Mouse (Mus musculus): Measurements from ENCODE around the gene Retreg2. TPM values are rescaled to one million over a fixed set of nuclear protein-coding genes. Genes with fewer than 3 reads are reported as not detected.
A peak's percentile ranks its signal among the peaks of the same experiment; 100 is the strongest.

Gene Retreg2
- 47.7 and 51.8 TPM in 2 replicates for polyA plus RNA-seq (2014; fragmentation: Nextera tagmentation; extraction: Ambion mirVana)

DNA sequence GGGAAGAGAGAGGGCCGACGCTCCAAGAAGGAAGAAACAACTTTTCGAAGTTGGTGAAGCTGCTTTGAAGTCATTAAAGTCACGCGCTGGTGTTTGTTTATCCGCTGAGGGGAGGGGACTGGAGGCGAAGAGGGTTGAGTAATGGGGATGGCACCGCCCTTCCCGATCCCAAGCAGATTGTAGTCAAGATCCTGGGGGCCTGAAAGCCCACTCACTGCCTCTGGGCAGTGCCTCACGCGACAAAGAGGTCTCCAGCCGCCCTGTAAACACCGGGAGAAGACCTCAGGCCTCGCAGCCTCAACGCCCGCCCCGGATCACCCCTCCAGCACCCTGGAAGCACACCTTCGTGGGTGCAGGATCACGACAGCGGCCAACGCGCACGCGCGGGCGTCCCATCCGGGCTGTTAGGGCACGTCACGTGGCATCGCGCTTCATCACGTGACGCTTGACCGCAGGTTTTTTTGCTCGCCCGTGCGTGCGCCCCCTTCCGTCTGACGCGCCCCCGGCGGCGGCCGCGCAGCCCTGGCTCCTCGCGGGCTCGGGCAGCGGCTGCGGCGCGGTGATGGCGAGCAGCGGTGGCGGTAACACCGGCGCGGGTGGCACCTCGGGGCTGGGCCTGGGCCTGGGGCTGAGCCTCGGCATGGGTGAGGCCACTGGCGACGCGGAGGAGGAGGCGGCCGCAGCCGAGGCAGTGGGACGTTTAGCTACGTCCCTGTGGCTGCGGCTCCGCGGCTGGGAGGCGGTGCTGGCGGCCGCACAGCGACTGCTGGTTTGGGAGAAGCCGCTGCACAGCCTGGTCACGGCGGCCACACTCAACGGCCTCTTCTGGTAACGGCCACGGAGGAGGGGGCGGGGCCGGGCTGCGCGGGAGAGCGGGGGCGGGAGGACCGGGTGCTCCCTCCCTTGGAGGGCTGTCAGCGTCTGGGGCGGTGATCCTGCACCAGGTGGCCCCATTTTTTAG, at the start of gene Retreg2, which contains the start of gene Cnppd1:
TSS of gene Retreg2 (plus strand) at position 478 of the 961 bp plus-strand sequence.
TSS of gene Cnppd1 (minus strand) at position 411 of the 961 bp plus-strand sequence.
- under 1% methylated on average over 90 of the region's 91 CpGs for WGBS
- H3K4me3 ChIP-seq (ENCODE audit: low read depth, low read length), result peak within 1 kb of the TSS; percentile 61
- ATAC-seq (ENCODE audit: insufficient number of reproducible peaks, insufficient read depth, low FRiP score, low read depth), result peak; percentile 86
- H3K4me1 ChIP-seq (ENCODE audit: control insufficient read depth, insufficient read depth, low read length), result peaks cover 16% of the 10 kb centered on the region; the same call in 1 of the 2 replicates
- H3K36me3 ChIP-seq (ENCODE audit: control insufficient read depth, insufficient read depth, low read length), result peaks cover 50% of the 10 kb centered on the region
- H3K9ac ChIP-seq (replicated peaks; ENCODE audit: low read depth, low read length), result peak within 1 kb of the TSS; percentile 67
- H3K9me3 ChIP-seq (ENCODE audit: control insufficient read depth, low read depth, low read length), result no peaks in the 10 kb centered on the region
- H3K4me2 ChIP-seq (replicated peaks; ENCODE audit: low read depth, low read length), result peak within 1 kb of the TSS; percentile 80
- H3K27ac ChIP-seq (ENCODE audit: low read length), result peak within 1 kb of the TSS; percentile 94
- no peaks in the 10 kb centered on the region for H3K27me3 ChIP-seq (ENCODE audit: control insufficient read depth, insufficient read depth, low read length)

DNA sequence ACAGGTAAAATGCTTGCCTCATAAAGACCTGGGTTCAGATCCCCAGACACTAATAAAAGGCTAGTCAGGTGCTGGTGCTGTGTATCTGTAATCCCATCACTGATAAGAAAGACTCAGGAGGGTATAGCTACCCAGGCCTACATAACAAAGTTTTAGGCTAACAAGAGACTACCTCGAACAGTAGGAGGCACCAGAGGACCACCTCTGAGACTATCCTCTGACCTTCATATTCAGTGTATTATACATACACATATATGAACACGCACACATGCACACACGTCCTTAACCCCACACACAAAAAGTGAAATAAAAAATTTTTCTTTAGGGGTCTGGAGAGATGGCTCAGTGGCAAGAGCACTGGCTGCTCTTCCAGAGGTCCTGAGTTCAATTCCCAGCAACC, 20.4 kb upstream of the Retreg2 start:
- Histone ChIP-seq H3K9ac (replicated peaks; ENCODE audit: low read depth, low read length) (no peak overlapping the region), H3K4me2 (replicated peaks; ENCODE audit: low read depth, low read length) (no peak overlapping the region), H3K27me3 (ENCODE audit: control insufficient read depth, insufficient read depth, low read length) (no peaks in the 10 kb centered on the region), H3K27ac (ENCODE audit: low read length) (no peak overlapping the region), H3K4me3 (ENCODE audit: low read depth, low read length) (no peak overlapping the region), H3K36me3 (ENCODE audit: control insufficient read depth, insufficient read depth, low read length) (no peaks in the 10 kb centered on the region), H3K9me3 (ENCODE audit: control insufficient read depth, low read depth, low read length) (no peaks in the 10 kb centered on the region), H3K4me1 (ENCODE audit: control insufficient read depth, insufficient read depth, low read length) (peaks cover 6% of the 10 kb centered on the region; the same call in 1 of the 2 replicates)
- no peak for ATAC-seq (ENCODE audit: insufficient number of reproducible peaks, insufficient read depth, low FRiP score, low read depth)
- 76% methylated on average over 3 of the region's 3 CpGs for WGBS

DNA sequence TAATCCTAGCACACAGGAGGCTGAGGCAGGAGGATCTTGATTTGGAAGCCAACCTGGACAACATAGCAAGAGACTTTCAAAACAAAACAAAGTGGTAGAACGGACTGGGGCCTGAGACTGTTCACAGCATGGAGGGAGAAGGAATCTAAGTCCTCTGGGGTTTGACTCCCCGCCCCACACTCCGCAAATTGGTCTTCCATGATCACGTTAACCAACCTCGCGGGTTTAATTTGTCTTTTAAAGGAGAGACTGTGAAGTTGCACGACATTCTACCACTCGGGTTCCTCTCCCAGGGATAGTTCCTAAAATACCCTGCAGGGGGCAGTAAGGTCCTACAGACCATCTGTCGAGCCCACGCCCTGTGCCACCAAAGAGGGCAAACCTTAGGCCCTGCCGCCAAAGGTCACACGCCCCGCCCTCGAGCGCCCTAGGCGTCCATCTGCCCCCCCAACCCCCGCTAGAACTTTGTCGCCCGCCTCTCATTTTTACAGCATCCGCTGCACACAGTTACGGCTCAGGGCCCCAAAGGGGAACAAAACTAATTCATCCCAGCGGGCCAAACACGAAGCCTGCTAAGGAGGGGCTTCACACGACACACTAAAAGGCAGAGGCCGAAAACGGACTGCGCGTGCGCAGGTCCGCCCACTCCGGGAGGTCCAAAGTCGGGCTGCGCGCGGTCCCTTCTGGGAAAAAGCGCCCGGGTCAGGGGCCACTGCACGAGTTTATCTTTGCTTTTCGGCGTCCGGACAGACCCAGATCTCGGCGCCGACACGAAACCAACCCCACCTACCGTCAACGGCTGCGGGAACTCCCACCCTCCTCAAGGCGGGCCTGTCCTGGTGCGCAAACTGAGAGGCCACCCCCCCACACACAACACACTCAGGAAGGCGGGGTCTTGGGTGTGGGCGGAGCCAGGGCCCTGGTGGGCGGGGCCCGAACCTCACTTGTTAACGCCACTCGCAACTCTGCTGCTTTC, 17.9 kb upstream of the Retreg2 start, which contains the start of gene Nhej1:
TSS of gene Nhej1 (minus strand) at position 855 of the 976 bp plus-strand sequence.
- Histone ChIP-seq H3K4me3 (ENCODE audit: low read depth, low read length) (peak within 1 kb of the TSS; percentile 27), H3K4me2 (replicated peaks; ENCODE audit: low read depth, low read length) (peak within 1 kb of the TSS; percentile 46), H3K27me3 (ENCODE audit: control insufficient read depth, insufficient read depth, low read length) (no peaks in the 10 kb centered on the region), H3K4me1 (ENCODE audit: control insufficient read depth, insufficient read depth, low read length) (peaks cover 6% of the 10 kb centered on the region; the same call in 1 of the 2 replicates), H3K27ac (ENCODE audit: low read length) (peak within 1 kb of the TSS; percentile 94), H3K9me3 (ENCODE audit: control insufficient read depth, low read depth, low read length) (no peaks in the 10 kb centered on the region), H3K9ac (replicated peaks; ENCODE audit: low read depth, low read length) (peak within 1 kb of the TSS; percentile 33; the same call in 1 of the 2 replicates), H3K36me3 (ENCODE audit: control insufficient read depth, insufficient read depth, low read length) (no peaks in the 10 kb centered on the region)
- ATAC-seq (ENCODE audit: insufficient number of reproducible peaks, insufficient read depth, low FRiP score, low read depth), result peak; percentile 95
- WGBS, result 1% methylated on average over 56 of the region's 56 CpGs

DNA sequence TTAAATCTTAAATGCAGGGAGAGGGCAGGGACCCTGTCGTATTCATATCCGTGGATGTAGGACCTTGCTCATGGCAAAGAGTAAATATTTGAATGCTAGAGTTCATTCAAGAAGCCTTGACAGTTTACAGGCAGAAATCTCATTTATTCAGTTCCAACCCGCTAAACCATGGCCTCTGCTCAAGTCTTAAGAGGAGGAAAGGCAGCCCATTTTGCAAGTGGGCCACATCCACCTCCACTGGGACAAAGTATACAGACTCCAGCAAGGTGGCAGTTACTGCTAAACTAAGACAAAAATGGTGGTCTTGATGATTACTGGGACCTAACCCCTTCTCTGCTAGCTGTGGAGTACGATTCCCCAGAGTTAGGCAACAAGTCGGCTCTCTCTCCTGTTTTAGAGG, 17.2 kb upstream of the Retreg2 start:
- Histone ChIP-seq H3K9ac (replicated peaks; ENCODE audit: low read depth, low read length) (no peak overlapping the region), H3K27me3 (ENCODE audit: control insufficient read depth, insufficient read depth, low read length) (no peaks in the 10 kb centered on the region), H3K4me3 (ENCODE audit: low read depth, low read length) (peak overlapping the region; percentile 27), H3K36me3 (ENCODE audit: control insufficient read depth, insufficient read depth, low read length) (no peaks in the 10 kb centered on the region), H3K27ac (ENCODE audit: low read length) (peak overlapping the region; percentile 94), H3K9me3 (ENCODE audit: control insufficient read depth, low read depth, low read length) (no peaks in the 10 kb centered on the region), H3K4me2 (replicated peaks; ENCODE audit: low read depth, low read length) (peak overlapping the region; percentile 41), H3K4me1 (ENCODE audit: control insufficient read depth, insufficient read depth, low read length) (peaks cover 6% of the 10 kb centered on the region; the same call in 1 of the 2 replicates)
- 27% methylated on average over 5 of the region's 5 CpGs for WGBS
- ATAC-seq (ENCODE audit: insufficient number of reproducible peaks, insufficient read depth, low FRiP score, low read depth), result no peak

DNA sequence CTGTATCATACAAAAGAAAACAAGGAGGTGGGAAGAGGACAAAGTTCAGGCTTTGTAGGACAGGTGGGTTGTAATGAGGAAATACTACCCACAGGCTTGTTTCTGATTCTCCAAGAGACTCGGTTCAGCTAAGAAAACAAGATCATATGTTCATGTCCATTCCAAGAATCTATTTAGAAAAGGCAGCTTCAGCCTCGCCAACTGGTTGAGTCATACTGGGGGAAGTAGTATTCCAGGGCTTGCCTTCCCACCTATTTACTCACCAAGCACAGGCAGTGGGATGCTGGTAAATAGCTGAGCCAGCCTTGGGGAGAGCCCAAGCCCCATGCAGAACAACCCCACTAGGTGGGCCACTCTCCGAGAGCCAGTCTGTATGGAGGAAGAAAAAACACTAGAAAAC, 13.9 kb upstream of the Retreg2 start:
- Histone ChIP-seq H3K27ac (ENCODE audit: low read length) (no peak overlapping the region), H3K27me3 (ENCODE audit: control insufficient read depth, insufficient read depth, low read length) (no peaks in the 10 kb centered on the region), H3K9ac (replicated peaks; ENCODE audit: low read depth, low read length) (no peak overlapping the region), H3K4me3 (ENCODE audit: low read depth, low read length) (no peak overlapping the region), H3K9me3 (ENCODE audit: control insufficient read depth, low read depth, low read length) (no peaks in the 10 kb centered on the region), H3K4me1 (ENCODE audit: control insufficient read depth, insufficient read depth, low read length) (peaks cover 6% of the 10 kb centered on the region; the same call in 1 of the 2 replicates), H3K36me3 (ENCODE audit: control insufficient read depth, insufficient read depth, low read length) (no peaks in the 10 kb centered on the region), H3K4me2 (replicated peaks; ENCODE audit: low read depth, low read length) (no peak overlapping the region)
- ATAC-seq (ENCODE audit: insufficient number of reproducible peaks, insufficient read depth, low FRiP score, low read depth), result no peak
- WGBS, result 74% methylated on average over 3 of the region's 3 CpGs

DNA sequence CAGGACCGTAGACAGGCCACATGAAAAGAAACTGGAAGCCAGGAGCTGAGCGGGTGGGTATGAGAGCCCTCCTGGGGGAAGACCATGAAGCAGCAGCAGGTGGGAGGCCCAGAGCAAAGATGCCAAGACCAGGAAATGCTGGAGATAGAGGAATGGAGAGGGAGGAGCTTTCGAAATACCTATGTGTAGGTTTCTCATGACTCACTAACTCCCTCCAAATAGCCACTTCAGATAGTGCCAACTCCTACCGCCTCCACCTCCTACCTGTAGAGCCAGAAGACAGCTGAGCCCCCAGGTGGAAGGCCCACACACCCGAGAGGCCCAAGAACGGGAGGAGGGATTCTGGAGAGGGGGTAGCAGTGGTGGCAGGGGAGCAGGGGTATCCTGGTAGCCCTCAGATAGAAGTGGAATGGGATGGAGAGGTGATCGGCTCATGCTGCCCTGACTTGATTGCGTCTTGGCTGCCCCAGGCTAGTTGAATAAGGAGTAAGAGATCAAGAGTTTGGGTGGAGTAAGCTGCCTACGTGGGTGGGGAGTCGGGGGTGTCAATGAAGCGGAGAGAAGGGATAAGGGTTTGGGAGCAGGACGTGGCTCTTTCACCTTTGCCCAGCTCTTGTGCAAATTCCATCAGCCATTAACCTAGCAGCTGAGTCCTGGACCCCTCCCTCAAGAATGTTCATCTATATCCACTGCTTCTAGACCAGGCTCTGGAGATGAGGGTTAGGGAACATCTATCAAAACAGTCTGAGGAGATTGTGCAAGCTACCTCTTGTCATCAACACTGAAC, 9.0 kb upstream of the Retreg2 start, which contains the start of gene Slc23a3:
TSS of gene Slc23a3 (minus strand) at position 470 of the 787 bp plus-strand sequence.
- H3K4me1 ChIP-seq (ENCODE audit: control insufficient read depth, insufficient read depth, low read length), result no peaks in the 10 kb centered on the region
- H3K4me3 ChIP-seq (ENCODE audit: low read depth, low read length), result no peak within 1 kb of the TSS
- 49% methylated on average over 12 of the region's 12 CpGs for WGBS
- H3K27me3 ChIP-seq (ENCODE audit: control insufficient read depth, insufficient read depth, low read length), result no peaks in the 10 kb centered on the region
- no peak within 1 kb of the TSS for H3K9ac ChIP-seq (replicated peaks; ENCODE audit: low read depth, low read length)
- H3K9me3 ChIP-seq (ENCODE audit: control insufficient read depth, low read depth, low read length), result no peaks in the 10 kb centered on the region
- H3K36me3 ChIP-seq (ENCODE audit: control insufficient read depth, insufficient read depth, low read length), result peaks cover 24% of the 10 kb centered on the region; the same call in 1 of the 2 replicates
- ATAC-seq (ENCODE audit: insufficient number of reproducible peaks, insufficient read depth, low FRiP score, low read depth), result no peak; the same call in 1 of the 2 replicates
- H3K27ac ChIP-seq (ENCODE audit: low read length), result no peak within 1 kb of the TSS
- no peak within 1 kb of the TSS for H3K4me2 ChIP-seq (replicated peaks; ENCODE audit: low read depth, low read length)

DNA sequence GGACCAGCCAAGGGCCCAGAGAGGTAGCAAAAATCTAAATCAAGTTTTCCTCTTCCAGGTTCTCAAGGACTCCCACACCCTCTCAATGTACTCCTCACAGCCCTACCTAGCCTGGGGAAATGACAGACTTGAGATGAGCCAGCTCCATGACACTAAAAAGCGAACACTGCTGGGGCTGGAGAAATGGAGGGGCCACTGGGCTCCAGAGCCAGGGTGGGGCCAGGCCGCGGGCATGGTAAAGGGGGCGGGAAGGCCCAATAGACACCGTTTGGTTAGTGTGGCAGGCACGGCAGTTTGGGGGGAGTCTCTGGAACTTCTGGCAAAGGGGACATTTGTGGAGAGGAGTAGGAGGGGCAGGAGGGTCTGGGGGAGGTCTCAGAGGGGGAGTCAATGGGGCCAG, 6.3 kb upstream of the Retreg2 start:
- H3K4me3 ChIP-seq (ENCODE audit: low read depth, low read length), result no peak overlapping the region
- 60% methylated on average over 6 of the region's 6 CpGs for WGBS
- no peak for ATAC-seq (ENCODE audit: insufficient number of reproducible peaks, insufficient read depth, low FRiP score, low read depth)

More for the DNA sequence above, 6.3 kb upstream of the Retreg2 start:
- no peak overlapping the region for H3K9ac ChIP-seq (replicated peaks; ENCODE audit: low read depth, low read length)
- no peaks in the 10 kb centered on the region for H3K27me3 ChIP-seq (ENCODE audit: control insufficient read depth, insufficient read depth, low read length)
- H3K27ac ChIP-seq (ENCODE audit: low read length), result no peak overlapping the region
- H3K4me2 ChIP-seq (replicated peaks; ENCODE audit: low read depth, low read length), result no peak overlapping the region
- H3K9me3 ChIP-seq (ENCODE audit: control insufficient read depth, low read depth, low read length), result no peaks in the 10 kb centered on the region
- H3K36me3 ChIP-seq (ENCODE audit: control insufficient read depth, insufficient read depth, low read length), result peaks cover 34% of the 10 kb centered on the region
- peaks cover 6% of the 10 kb centered on the region; the same call in 1 of the 2 replicates for H3K4me1 ChIP-seq (ENCODE audit: control insufficient read depth, insufficient read depth, low read length)
